Mouse (Mus musculus) forebrain, embryonic 16.5 days (tissue): ENCODE measurements around the gene Brix1. TPM values are rescaled to one million over a fixed set of nuclear protein-coding genes. Genes with fewer than 3 reads are reported as not detected.
A peak's percentile ranks its signal among the peaks of the same experiment; 100 is the strongest.

ENCODE experiments used
- ATAC-seq: fragments of 200-750 bp; cut with Nextera tagmentation; 2 replicates; pipeline ENCODE4 v1.8.0; 2017; ENCODE audit warnings: mild to moderate bottlenecking, moderate library complexity
- H3K27ac ChIP-seq: fragments of 300-500 bp; sonication (generic); 2 replicates; pipeline ENCODE4 v1.5.1; 2014; ENCODE audit warnings: low read length, control low read depth
- H3K27me3 ChIP-seq: fragments of 300-500 bp; sonication (generic); replicated peaks from 2 replicates; pipeline ENCODE4 v1.6.1; 2014; ENCODE audit warnings: low read length; ENCODE audit not compliant: control insufficient read depth, insufficient read depth
- H3K36me3 ChIP-seq: fragments of 300-500 bp; sonication (generic); 2 replicates; pipeline ENCODE4 v1.6.1; 2014; ENCODE audit not compliant: control insufficient read depth, insufficient read depth
- H3K4me1 ChIP-seq: fragments of 300-500 bp; sonication (generic); replicated peaks from 2 replicates; pipeline ENCODE4 v1.6.1; 2014; ENCODE audit warnings: low read length; ENCODE audit not compliant: control insufficient read depth, insufficient read depth
- H3K4me2 ChIP-seq: fragments of 300-500 bp; sonication (generic); 2 replicates; pipeline ENCODE4 v1.6.1; 2014; ENCODE audit warnings: mild to moderate bottlenecking, low read length, control low read depth
- H3K4me3 ChIP-seq: fragments of 300-500 bp; sonication (generic); replicated peaks from 2 replicates; pipeline ENCODE4 v1.5.1; 2014; ENCODE audit warnings: mild to moderate bottlenecking, low read length, control low read depth
- H3K9ac ChIP-seq: fragments of 300-500 bp; sonication (generic); replicated peaks from 2 replicates; pipeline ENCODE4 v1.6.1; 2014; ENCODE audit warnings: low read depth, low read length, control low read depth
- H3K9me3 ChIP-seq: fragments of 300-500 bp; sonication (generic); 2 replicates; pipeline ENCODE4 v1.6.1; 2016; ENCODE audit warnings: low read length; ENCODE audit not compliant: control insufficient read depth
- WGBS: fragments of 180-500 bp; shearing (Covaris S2); extraction: QIAGEN DNeasy Blood & Tissue Kit; methylation state at CpG from one replicate; pipeline ENCODE4 v1.1.7; 2014; 5-methylcytosine and 5-hydroxymethylcytosine counted together
- polyA plus RNA-seq: library from polyadenylated mRNA; unstranded; fragments of >200 nt; fragmentation: Nextera tagmentation; extraction: Ambion mirVana; gene quantifications from 2 replicates; pipeline ENCODE4 v1.2.1, GENCODE M21; 2015

Gene Brix1
- polyA plus RNA-seq, 1 experiment from 2014 or later = 67.6 TPM

DNA sequence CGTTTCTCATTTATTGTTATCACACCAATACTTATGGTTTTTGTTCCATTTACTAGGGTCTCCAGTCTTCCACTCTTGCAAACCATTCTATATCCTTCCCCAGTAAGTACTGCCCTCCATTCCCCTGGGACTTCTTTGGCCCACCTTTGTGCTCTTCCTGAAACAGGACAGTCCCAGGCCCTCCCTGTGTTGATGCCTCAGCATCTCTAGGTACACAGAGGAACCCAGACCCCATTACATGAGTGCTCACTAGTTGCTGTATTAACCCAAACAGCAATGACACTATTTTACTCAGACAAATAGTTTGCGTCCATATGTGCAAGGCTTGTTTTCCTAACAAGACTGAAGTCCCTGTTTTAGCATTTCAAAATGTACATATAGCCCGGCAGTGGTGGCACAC is 17.0 kb downstream of the Brix1 start:
- Histone ChIP-seq H3K4me2 (peak overlapping the region; percentile 17), H3K9ac (no peak overlapping the region)

GRCm38 (mm10) chr15:10464678-10465077 is 21.1 kb downstream of the Brix1 start:
- H3K27me3 ChIP-seq = no peaks in the 10 kb centered on the region
- H3K9me3 ChIP-seq = no peaks in the 10 kb centered on the region
- H3K4me3 ChIP-seq = no peak overlapping the region
- WGBS = 98% methylated on average over 3 of the region's 3 CpGs
- no peak overlapping the region for H3K27ac ChIP-seq
- H3K4me1 ChIP-seq = peaks cover 11% of the 10 kb centered on the region
- H3K36me3 ChIP-seq = peaks cover 6% of the 10 kb centered on the region; the same call in 1 of the 2 replicates
- no peak for ATAC-seq
- no peak overlapping the region for H3K4me2 ChIP-seq
- no peak overlapping the region for H3K9ac ChIP-seq

More for the DNA sequence above, 17.0 kb downstream of the Brix1 start:
- no peak for ATAC-seq
- peaks cover 14% of the 10 kb centered on the region for H3K4me1 ChIP-seq
- H3K27ac ChIP-seq = no peak overlapping the region
- no peaks in the 10 kb centered on the region for H3K27me3 ChIP-seq
- WGBS = 84% methylated on average over 3 of the region's 3 CpGs
- no peaks in the 10 kb centered on the region for H3K36me3 ChIP-seq
- H3K4me3 ChIP-seq = no peak overlapping the region
- no peaks in the 10 kb centered on the region for H3K9me3 ChIP-seq

DNA sequence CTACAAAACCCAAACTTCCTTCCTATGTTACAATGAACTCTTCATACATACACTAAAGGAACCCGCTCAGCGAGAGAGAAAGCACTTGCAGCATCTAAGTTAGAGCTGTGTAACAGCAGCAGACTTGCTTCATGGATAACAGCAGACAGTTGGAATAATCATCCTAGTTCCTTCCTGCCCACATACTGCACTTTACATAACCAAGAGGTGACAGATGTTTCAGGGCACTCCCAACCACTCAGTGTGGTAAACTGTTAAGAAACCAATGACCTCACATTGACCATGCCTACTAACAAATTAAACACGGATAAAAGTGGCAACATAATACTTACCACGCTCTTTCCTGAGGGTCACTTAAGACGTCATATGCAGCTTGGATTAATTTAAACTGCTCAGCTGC is 22.2 kb downstream of the Brix1 start:
- Histone ChIP-seq H3K4me3 (no peak overlapping the region), H3K9me3 (no peaks in the 10 kb centered on the region), H3K4me1 (no peaks in the 10 kb centered on the region; the same call in 1 of the 2 replicates), H3K9ac (no peak overlapping the region), H3K27ac (no peak overlapping the region), H3K36me3 (peaks cover 9% of the 10 kb centered on the region; the same call in 1 of the 2 replicates), H3K4me2 (no peak overlapping the region), H3K27me3 (no peaks in the 10 kb centered on the region)
- no peak for ATAC-seq
- WGBS = 93% methylated on average over 5 of the region's 5 CpGs

- Histone ChIP-seq H3K4me1 (no peaks in the 10 kb centered on the region), H3K4me3 (no peak overlapping the region), H3K27ac (no peak overlapping the region), H3K27me3 (no peaks in the 10 kb centered on the region), H3K4me2 (no peak overlapping the region), H3K36me3 (peaks cover 9% of the 10 kb centered on the region; the same call in 1 of the 2 replicates), H3K9ac (no peak overlapping the region), H3K9me3 (no peaks in the 10 kb centered on the region)
- 93% methylated on average over 12 of the region's 12 CpGs for WGBS
- no peak for ATAC-seq
Measured at GRCm38 (mm10) chr15:10460986-10461385, 24.8 kb downstream of the Brix1 start.

- Histone ChIP-seq H3K27ac (no peak overlapping the region), H3K4me2 (no peak overlapping the region), H3K4me1 (no peaks in the 10 kb centered on the region), H3K4me3 (no peak overlapping the region), H3K9ac (no peak overlapping the region), H3K36me3 (peaks cover 10% of the 10 kb centered on the region), H3K9me3 (no peaks in the 10 kb centered on the region), H3K27me3 (no peaks in the 10 kb centered on the region)
- no peak for ATAC-seq
- 93% methylated on average over 3 of the region's 3 CpGs for WGBS
Measured at GRCm38 (mm10) chr15:10447102-10447501, 38.6 kb downstream of the Brix1 start.

- Histone ChIP-seq H3K9me3 (no peaks in the 10 kb centered on the region), H3K4me3 (no peak overlapping the region), H3K4me2 (no peak overlapping the region), H3K36me3 (peaks cover 6% of the 10 kb centered on the region), H3K27me3 (no peaks in the 10 kb centered on the region), H3K9ac (no peak overlapping the region), H3K27ac (no peak overlapping the region), H3K4me1 (no peaks in the 10 kb centered on the region)
- WGBS = 34% methylated on average over 1 of the region's 1 CpGs
- ATAC-seq = no peak
Measured at GRCm38 (mm10) chr15:10442275-10442674, 43.5 kb downstream of the Brix1 start.

GRCm38 (mm10) chr15:10441493-10441892 is 44.3 kb downstream of the Brix1 start:
- Histone ChIP-seq H3K27ac (no peak overlapping the region), H3K9me3 (no peaks in the 10 kb centered on the region), H3K9ac (no peak overlapping the region), H3K4me2 (no peak overlapping the region), H3K4me3 (no peak overlapping the region), H3K27me3 (no peaks in the 10 kb centered on the region), H3K36me3 (peaks cover 2% of the 10 kb centered on the region; the same call in 1 of the 2 replicates), H3K4me1 (no peaks in the 10 kb centered on the region)
- WGBS = 91% methylated on average over 9 of the region's 9 CpGs
- ATAC-seq = no peak

DNA sequence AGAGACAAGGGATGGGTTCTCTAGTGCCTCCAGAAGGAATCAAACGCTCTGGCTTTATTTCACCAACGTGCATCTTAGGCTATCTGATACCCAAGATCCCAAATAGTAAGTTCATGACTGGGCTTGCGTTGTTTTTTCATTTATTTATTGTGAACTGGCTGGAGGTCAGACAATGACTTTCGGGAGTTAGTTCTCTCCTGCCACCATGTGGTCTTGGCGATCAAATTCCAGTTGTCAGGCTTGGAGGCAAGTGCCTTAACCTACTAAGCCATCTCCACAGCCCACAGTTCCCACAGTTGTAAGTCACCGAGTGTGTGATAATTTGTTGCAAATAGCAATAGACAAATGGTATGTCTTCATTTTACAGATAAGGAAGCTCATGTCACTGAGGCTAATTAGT is 45.8 kb downstream of the Brix1 start:
- Histone ChIP-seq H3K4me3 (no peak overlapping the region), H3K9ac (no peak overlapping the region), H3K4me1 (no peaks in the 10 kb centered on the region), H3K27me3 (no peaks in the 10 kb centered on the region), H3K27ac (no peak overlapping the region), H3K36me3 (0 out of 2 replicates have a peak, but pooled peaks cover under 1% of the 10 kb centered on the region), H3K9me3 (no peaks in the 10 kb centered on the region; the same call in 1 of the 2 replicates), H3K4me2 (no peak overlapping the region)
- WGBS = 76% methylated on average over 6 of the region's 6 CpGs
- ATAC-seq = no peak

GRCm38 (mm10) chr15:10436893-10437292 is 48.9 kb downstream of the Brix1 start:
- Histone ChIP-seq H3K36me3 (no peaks in the 10 kb centered on the region), H3K4me1 (no peaks in the 10 kb centered on the region), H3K4me3 (no peak overlapping the region), H3K27me3 (no peaks in the 10 kb centered on the region), H3K9ac (no peak overlapping the region), H3K27ac (no peak overlapping the region), H3K4me2 (no peak overlapping the region), H3K9me3 (no peaks in the 10 kb centered on the region; the same call in 1 of the 2 replicates)
- WGBS = 67% methylated on average over 1 of the region's 1 CpGs
- ATAC-seq = no peak
